Mouse (Mus musculus): ENCODE data around the gene 6330409D20Rik. TPM values are rescaled to one million over a fixed set of nuclear protein-coding genes. Genes with fewer than 3 reads are reported as not detected.

Gene 6330409D20Rik
- polyA plus RNA-seq, 1 experiment from 2014 or later, result not detected

- 81% methylated on average over 16 of the region's 16 CpGs for WGBS
- no peak for ATAC-seq (replicated peaks; ENCODE audit: low FRiP score)
- Histone ChIP-seq H3K27me3 (replicated peaks; ENCODE audit: control insufficient read depth, insufficient read depth, low read length) (no peaks in the 10 kb centered on the region), H3K4me2 (no peak overlapping the region), H3K9me3 (ENCODE audit: control insufficient read depth, low read length) (no peaks in the 10 kb centered on the region), H3K36me3 (ENCODE audit: control insufficient read depth, insufficient read depth, low read length) (no peaks in the 10 kb centered on the region), H3K27ac (ENCODE audit: low read depth, low read length) (no peak overlapping the region), H3K4me3 (ENCODE audit: low read depth, low read length) (no peak overlapping the region), H3K4me1 (replicated peaks; ENCODE audit: control insufficient read depth, insufficient read depth, low read length) (peaks cover 24% of the 10 kb centered on the region), H3K9ac (ENCODE audit: low read depth, low read length) (no peak overlapping the region)
- DNase-seq (ENCODE audit: low spot score), result no peak
These were observed 15.7 kb downstream of the 6330409D20Rik start for GRCm38 (mm10) chr2:32724832-32725790.

- H3K4me1 ChIP-seq (replicated peaks; ENCODE audit: control insufficient read depth, insufficient read depth, low read length), result peaks cover 24% of the 10 kb centered on the region
- no peak overlapping the region for H3K4me3 ChIP-seq (ENCODE audit: low read depth, low read length)
- H3K9me3 ChIP-seq (ENCODE audit: control insufficient read depth, low read length), result no peaks in the 10 kb centered on the region
- H3K9ac ChIP-seq (ENCODE audit: low read depth, low read length), result no peak overlapping the region
- H3K27ac ChIP-seq (ENCODE audit: low read depth, low read length), result no peak overlapping the region
- no peaks in the 10 kb centered on the region for H3K36me3 ChIP-seq (ENCODE audit: control insufficient read depth, insufficient read depth, low read length)
- 71% methylated on average over 4 of the region's 4 CpGs for WGBS
- H3K4me2 ChIP-seq, result no peak overlapping the region
- H3K27me3 ChIP-seq (replicated peaks; ENCODE audit: control insufficient read depth, insufficient read depth, low read length), result no peaks in the 10 kb centered on the region
- no peak for ATAC-seq (replicated peaks; ENCODE audit: low FRiP score)
- no peak for DNase-seq (ENCODE audit: low spot score)
These were observed 16.7 kb downstream of the 6330409D20Rik start for GRCm38 (mm10) chr2:32724149-32724548.

DNA sequence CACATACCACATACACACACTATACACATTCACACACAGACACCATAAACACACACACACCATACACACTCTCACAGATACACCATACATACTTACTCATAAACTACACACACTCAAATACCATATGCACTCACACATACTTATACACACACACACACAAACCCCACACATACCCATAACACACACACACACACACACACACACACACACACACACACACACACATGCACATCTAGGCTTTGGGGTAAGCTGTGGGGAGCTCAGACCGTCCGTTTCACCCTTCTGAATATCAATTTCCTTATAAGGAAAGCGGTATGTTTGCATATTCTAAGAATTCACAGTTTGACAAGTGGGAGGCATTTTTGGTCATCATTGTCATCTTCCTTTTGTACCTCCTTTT, 18.2 kb downstream of the 6330409D20Rik start:
- H3K27ac ChIP-seq (ENCODE audit: low read depth, low read length), result no peak overlapping the region
- H3K9me3 ChIP-seq (ENCODE audit: control insufficient read depth, low read length), result no peaks in the 10 kb centered on the region
- H3K4me3 ChIP-seq (ENCODE audit: low read depth, low read length), result no peak overlapping the region
- peak overlapping the region; percentile 25; the same call in 1 of the 2 replicates for H3K4me2 ChIP-seq
- no peaks in the 10 kb centered on the region for H3K27me3 ChIP-seq (replicated peaks; ENCODE audit: control insufficient read depth, insufficient read depth, low read length)
- 71% methylated on average over 3 of the region's 3 CpGs for WGBS
- H3K36me3 ChIP-seq (ENCODE audit: control insufficient read depth, insufficient read depth, low read length), result no peaks in the 10 kb centered on the region
- peaks cover 16% of the 10 kb centered on the region for H3K4me1 ChIP-seq (replicated peaks; ENCODE audit: control insufficient read depth, insufficient read depth, low read length)
- DNase-seq (ENCODE audit: low spot score) (no peak), ATAC-seq (replicated peaks; ENCODE audit: low FRiP score) (no peak)
- no peak overlapping the region for H3K9ac ChIP-seq (ENCODE audit: low read depth, low read length)

- no peak overlapping the region for H3K4me3 ChIP-seq (ENCODE audit: low read depth, low read length)
These were observed 18.8 kb downstream of the 6330409D20Rik start for GRCm38 (mm10) chr2:32722046-32722445.

GRCm38 (mm10) chr2:32720681-32721229, 20.1 kb downstream of the 6330409D20Rik start, which contains the start of gene Sh2d3c:
Gene Sh2d3c, plus strand, starts transcription at chr2:32721055.
- ATAC-seq (replicated peaks; ENCODE audit: low FRiP score), result no peak; the same call in 1 of the 2 replicates
- Histone ChIP-seq H3K4me2 (peak within 1 kb of the TSS; percentile 49), H3K27me3 (replicated peaks; ENCODE audit: control insufficient read depth, insufficient read depth, low read length) (no peaks in the 10 kb centered on the region), H3K36me3 (ENCODE audit: control insufficient read depth, insufficient read depth, low read length) (no peaks in the 10 kb centered on the region), H3K27ac (ENCODE audit: low read depth, low read length) (peak within 1 kb of the TSS; percentile 59), H3K4me3 (ENCODE audit: low read depth, low read length) (peak within 1 kb of the TSS; percentile 33), H3K9ac (ENCODE audit: low read depth, low read length) (peak within 1 kb of the TSS; percentile 34), H3K4me1 (replicated peaks; ENCODE audit: control insufficient read depth, insufficient read depth, low read length) (peaks cover 11% of the 10 kb centered on the region), H3K9me3 (ENCODE audit: control insufficient read depth, low read length) (no peaks in the 10 kb centered on the region; the same call in 1 of the 2 replicates)
- WGBS, result 29% methylated on average over 8 of the region's 8 CpGs
- DNase-seq (ENCODE audit: low spot score), result no peak

More at GRCm38 (mm10) chr2:32722046-32722445, 18.8 kb downstream of the 6330409D20Rik start:
- DNase-seq (ENCODE audit: low spot score), result no peak
- Histone ChIP-seq H3K9ac (ENCODE audit: low read depth, low read length) (no peak overlapping the region), H3K27me3 (replicated peaks; ENCODE audit: control insufficient read depth, insufficient read depth, low read length) (no peaks in the 10 kb centered on the region), H3K4me2 (peak overlapping the region; percentile 49), H3K27ac (ENCODE audit: low read depth, low read length) (no peak overlapping the region), H3K36me3 (ENCODE audit: control insufficient read depth, insufficient read depth, low read length) (no peaks in the 10 kb centered on the region), H3K4me1 (replicated peaks; ENCODE audit: control insufficient read depth, insufficient read depth, low read length) (peaks cover 12% of the 10 kb centered on the region), H3K9me3 (ENCODE audit: control insufficient read depth, low read length) (no peaks in the 10 kb centered on the region; the same call in 1 of the 2 replicates)
- WGBS, result 40% methylated on average over 6 of the region's 6 CpGs
- no peak for ATAC-seq (replicated peaks; ENCODE audit: low FRiP score)

- Histone ChIP-seq H3K4me1 (replicated peaks; ENCODE audit: control insufficient read depth, insufficient read depth, low read length) (peaks cover 15% of the 10 kb centered on the region), H3K4me2 (no peak overlapping the region), H3K9me3 (ENCODE audit: control insufficient read depth, low read length) (no peaks in the 10 kb centered on the region; the same call in 1 of the 2 replicates), H3K36me3 (ENCODE audit: control insufficient read depth, insufficient read depth, low read length) (no peaks in the 10 kb centered on the region), H3K9ac (ENCODE audit: low read depth, low read length) (no peak overlapping the region), H3K4me3 (ENCODE audit: low read depth, low read length) (no peak overlapping the region), H3K27ac (ENCODE audit: low read depth, low read length) (no peak overlapping the region; the same call in 1 of the 2 replicates), H3K27me3 (replicated peaks; ENCODE audit: control insufficient read depth, insufficient read depth, low read length) (no peaks in the 10 kb centered on the region)
- 71% methylated on average over 3 of the region's 3 CpGs for WGBS
- DNase-seq (ENCODE audit: low spot score) (no peak), ATAC-seq (replicated peaks; ENCODE audit: low FRiP score) (no peak)
These were observed 20.8 kb downstream of the 6330409D20Rik start for GRCm38 (mm10) chr2:32720053-32720452.

GRCm38 (mm10) chr2:32718761-32719160, 22.1 kb downstream of the 6330409D20Rik start:
- no peaks in the 10 kb centered on the region; the same call in 1 of the 2 replicates for H3K9me3 ChIP-seq (ENCODE audit: control insufficient read depth, low read length)
- H3K4me2 ChIP-seq, result no peak overlapping the region
- DNase-seq (ENCODE audit: low spot score), result no peak
- no peak overlapping the region for H3K4me3 ChIP-seq (ENCODE audit: low read depth, low read length)
- H3K4me1 ChIP-seq (replicated peaks; ENCODE audit: control insufficient read depth, insufficient read depth, low read length), result peaks cover 28% of the 10 kb centered on the region
- no peaks in the 10 kb centered on the region for H3K27me3 ChIP-seq (replicated peaks; ENCODE audit: control insufficient read depth, insufficient read depth, low read length)
- no peak for ATAC-seq (replicated peaks; ENCODE audit: low FRiP score)
- H3K27ac ChIP-seq (ENCODE audit: low read depth, low read length), result no peak overlapping the region
- H3K36me3 ChIP-seq (ENCODE audit: control insufficient read depth, insufficient read depth, low read length), result no peaks in the 10 kb centered on the region
- H3K9ac ChIP-seq (ENCODE audit: low read depth, low read length), result no peak overlapping the region
- 64% methylated on average over 9 of the region's 9 CpGs for WGBS

DNA sequence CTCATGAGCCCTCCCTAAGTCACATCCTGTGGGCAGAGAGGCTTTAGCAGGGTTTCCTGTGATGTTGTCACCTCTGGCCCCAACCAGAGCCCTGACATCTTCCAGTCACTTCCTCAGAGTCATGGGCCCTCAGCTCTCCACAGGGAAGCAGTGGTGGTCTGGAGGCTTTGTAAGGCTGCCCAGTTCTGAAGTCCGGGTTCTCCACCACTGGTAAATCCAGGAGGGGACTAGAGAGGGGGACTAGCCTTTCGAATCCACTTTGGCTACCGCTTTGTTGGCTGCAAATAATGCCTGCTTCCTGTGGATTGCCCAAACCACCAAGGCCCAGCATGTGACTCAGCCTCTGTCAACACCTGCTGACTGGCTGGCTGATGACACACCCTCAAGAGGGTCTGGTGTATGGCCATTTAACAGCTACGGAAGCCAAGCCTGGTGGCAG, 25.8 kb downstream of the 6330409D20Rik start:
- peaks cover 31% of the 10 kb centered on the region for H3K4me1 ChIP-seq (replicated peaks; ENCODE audit: control insufficient read depth, insufficient read depth, low read length)
- ATAC-seq (replicated peaks; ENCODE audit: low FRiP score) (no peak), DNase-seq (ENCODE audit: low spot score) (no peak)
- peaks cover 11% of the 10 kb centered on the region for H3K36me3 ChIP-seq (ENCODE audit: control insufficient read depth, insufficient read depth, low read length)
- H3K4me2 ChIP-seq, result peak overlapping the region; percentile 20; the same call in 1 of the 2 replicates
- H3K4me3 ChIP-seq (ENCODE audit: low read depth, low read length), result no peak overlapping the region
- H3K9ac ChIP-seq (ENCODE audit: low read depth, low read length), result peak overlapping the region; percentile 10; the same call in 1 of the 2 replicates
- 32% methylated on average over 4 of the region's 4 CpGs for WGBS
- H3K27me3 ChIP-seq (replicated peaks; ENCODE audit: control insufficient read depth, insufficient read depth, low read length), result no peaks in the 10 kb centered on the region
- peak overlapping the region; percentile 70 for H3K27ac ChIP-seq (ENCODE audit: low read depth, low read length)
- H3K9me3 ChIP-seq (ENCODE audit: control insufficient read depth, low read length), result no peaks in the 10 kb centered on the region; the same call in 1 of the 2 replicates
